Mouse (Mus musculus): ENCODE data around the gene Smg1.

Smg1 gene

DNA sequence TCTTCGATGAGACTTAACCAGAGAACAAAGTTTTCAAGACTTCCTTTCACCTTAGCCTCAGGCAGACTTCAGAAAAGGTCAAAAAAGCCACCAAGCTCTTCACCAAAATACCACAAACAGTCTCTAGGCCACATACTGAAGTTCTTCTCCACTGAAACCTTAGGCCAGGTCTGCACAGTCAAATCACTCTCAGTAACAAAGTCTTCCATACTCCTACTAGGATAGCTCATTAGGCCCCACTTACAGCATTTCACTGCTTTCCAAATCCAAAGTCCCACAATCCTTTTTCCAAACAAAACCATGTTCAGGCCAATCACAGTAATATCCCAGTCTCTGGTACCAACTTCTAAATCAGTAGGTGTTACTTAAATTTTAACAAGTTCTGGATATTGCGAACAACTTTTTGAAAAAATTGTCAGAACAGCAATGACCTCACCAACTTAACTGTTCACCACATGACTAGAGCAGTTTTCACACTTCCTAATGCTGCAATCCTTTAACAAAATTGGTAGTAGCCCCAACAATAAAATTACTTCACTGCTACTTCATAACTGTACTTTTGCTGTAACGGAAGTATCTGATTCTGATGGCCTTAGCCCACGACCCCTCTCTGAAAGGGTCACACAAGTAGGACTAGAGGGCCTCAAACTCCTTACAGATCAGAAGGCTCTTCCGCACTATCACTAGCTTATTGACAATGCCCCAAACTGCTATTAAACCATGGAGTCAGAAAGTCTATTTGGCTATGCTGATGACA lies 129.8 kb downstream of the Smg1 start:
- no peak for DNase-seq (ENCODE audit: extremely low spot score, low read depth, low spot score)

DNA sequence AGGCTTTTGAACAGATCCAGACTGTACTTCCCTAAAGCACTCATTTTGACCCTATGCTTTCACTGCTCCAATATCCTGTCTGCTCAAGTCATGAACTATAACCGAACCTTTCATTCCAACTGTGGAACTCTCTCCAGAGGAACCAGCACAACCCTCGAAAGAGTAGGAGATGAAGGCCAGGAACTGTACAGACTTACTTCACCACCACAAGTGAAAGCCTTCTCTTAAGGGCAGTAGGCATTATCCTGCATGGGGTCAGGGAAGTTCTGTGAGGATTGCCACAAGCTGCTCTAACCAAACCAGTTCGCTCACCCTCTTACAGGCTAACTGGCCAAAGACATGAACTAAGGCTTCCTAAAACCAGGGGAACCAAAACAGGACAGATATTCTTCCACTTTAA lies 132.3 kb downstream of the Smg1 start:
- no peak for DNase-seq (ENCODE audit: extremely low spot score, low read depth, low spot score)

DNA sequence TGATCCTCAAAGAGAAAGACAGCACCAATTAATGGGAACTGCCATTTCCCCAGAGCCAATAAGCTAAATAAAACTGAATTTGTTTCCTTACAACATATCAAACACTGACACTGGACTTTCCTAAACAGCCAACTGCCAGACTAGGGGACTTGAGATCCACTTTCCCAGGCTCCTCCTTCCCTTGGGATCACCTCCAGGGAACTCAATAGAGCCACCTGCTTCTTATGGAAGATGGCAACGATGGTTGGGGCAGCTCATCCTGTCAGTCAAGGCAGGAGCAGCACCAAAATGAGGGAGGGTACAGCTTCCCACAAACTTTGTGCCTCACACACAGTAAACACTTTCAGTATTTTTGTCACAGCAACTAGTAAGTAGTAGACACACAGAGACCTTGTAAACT lies 135.8 kb downstream of the Smg1 start:
- no peak for DNase-seq (ENCODE audit: extremely low spot score, low read depth, low spot score)

DNA sequence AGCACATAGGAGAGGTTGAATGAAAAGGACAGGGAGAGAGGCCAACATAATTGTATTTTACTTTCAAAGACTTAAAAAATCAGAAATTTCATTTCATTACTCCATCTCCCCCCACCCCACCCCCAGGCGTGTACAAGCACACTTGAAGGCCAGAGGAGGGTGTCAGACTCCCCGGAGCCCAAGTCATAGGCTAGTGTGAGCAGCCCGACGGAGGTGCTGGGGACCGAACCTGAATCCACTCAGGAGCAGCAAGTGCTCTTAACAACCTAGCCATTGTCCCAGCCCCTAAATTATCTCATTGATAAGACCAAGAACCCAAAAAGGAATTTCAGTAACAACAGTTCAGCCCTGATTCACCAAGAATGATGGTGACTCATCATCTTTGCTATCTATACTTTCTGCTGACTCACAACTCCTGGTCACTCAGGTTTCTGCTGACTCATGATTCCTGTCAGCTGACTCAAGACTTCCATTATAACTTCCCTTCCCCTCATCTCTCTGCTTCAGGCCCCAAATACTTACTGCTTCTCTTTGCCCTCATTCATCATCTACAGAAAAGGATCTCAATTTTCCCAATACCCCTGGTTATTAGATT lies 138.9 kb downstream of the Smg1 start:
- DNase-seq (ENCODE audit: extremely low spot score, low read depth, low spot score) = no peak

DNA sequence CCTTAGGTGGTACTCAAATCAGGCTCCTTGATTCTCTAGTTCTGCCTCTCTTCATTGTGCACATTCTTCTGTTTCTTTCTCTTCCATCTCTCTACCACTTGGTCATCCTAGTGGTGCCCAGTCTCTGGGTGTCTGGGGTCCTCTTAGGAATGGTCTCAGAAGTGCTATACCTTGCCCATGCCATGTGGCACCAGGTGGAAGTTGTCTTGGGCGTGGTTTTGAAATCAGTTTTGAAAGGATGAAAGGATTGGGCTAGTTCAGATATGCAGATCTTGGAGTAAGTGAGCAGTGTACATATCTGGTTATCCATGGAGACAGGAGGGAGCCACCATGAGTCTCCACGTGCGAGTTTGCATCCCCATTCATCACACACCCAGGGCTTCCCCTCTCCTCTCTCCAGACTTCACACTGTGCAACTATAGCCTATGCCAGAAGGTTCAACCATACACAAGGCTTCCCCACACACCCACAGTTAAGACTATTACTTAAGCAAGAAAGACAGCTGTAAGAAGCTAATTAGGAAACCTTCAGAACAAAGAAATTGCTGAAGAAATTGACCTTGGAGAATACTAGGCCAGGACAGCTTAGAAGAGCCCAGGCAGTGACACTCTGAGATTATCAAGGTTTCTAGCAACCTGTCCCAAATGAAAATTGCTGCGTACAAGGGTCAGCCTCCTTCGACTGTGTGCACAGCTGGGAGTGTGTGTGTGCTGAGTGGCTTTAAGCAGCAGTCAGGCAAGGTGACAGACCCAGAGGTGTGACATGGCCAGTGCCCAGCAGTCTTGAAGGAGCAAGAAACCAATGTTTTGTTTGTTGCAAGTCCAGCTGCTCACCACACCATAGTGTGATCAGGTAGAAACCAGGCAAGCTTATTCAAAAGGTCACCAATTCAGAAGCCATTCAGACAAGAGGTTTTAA lies 139.7 kb downstream of the Smg1 start:
- no peak for DNase-seq (ENCODE audit: extremely low spot score, low read depth, low spot score)

DNA sequence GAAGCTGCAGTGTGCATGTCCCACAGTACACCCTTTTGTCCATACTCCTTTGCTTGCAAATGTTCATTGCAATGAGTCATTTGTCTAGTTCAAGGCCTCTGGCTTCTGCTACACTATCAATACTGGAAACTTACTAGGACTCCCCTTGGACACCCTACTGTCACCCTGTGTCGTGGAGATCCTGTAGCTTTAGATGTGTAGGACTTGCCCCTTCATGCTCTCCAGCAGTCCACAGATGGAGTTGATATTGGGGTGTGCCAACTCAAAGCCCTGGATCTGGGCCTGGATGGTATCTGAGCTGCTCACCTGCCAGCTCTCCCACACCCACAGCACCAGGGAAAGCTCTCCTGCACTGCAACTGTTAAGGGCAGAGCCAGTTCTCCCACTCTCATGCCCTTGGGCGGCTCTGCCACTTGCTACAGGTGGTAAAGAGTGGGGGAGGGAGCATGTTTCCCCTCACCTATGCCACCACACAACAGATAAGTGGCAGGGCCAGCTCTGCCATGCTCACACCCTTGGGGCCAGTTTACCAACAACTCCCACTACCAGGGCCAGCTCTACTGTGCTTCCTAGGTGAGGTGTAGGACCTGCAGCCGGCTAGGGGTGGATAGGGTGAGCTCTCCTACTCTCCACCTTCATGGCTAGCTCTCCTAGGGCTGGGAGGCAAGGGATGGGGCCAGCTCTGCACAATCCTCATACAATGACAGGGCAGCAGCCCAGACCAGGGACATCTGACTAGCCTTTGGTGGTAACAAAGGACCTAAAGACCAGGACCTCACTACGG lies 140.6 kb downstream of the Smg1 start:
- no peak for DNase-seq (ENCODE audit: extremely low spot score, low read depth, low spot score)

DNA sequence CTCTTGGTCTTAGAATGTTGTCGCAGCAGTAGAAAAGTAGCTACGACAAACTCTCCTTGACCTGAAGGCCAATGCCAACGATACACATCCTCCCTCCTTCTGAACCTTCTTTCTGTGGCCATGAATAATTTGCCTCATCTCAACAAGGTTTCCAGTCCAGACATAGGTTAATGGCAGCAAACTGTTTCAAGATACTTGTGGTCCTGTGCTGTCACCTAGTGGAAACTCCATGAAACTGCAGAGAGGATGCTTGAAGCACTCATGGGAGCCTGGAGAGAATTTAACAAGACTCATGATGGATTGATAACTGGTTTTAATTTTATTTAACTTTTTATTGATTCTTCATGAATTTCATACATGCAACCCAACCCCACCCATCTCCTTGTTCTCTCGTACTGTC lies 141.2 kb downstream of the Smg1 start:
- no peak for DNase-seq (ENCODE audit: extremely low spot score, low read depth, low spot score)

DNA sequence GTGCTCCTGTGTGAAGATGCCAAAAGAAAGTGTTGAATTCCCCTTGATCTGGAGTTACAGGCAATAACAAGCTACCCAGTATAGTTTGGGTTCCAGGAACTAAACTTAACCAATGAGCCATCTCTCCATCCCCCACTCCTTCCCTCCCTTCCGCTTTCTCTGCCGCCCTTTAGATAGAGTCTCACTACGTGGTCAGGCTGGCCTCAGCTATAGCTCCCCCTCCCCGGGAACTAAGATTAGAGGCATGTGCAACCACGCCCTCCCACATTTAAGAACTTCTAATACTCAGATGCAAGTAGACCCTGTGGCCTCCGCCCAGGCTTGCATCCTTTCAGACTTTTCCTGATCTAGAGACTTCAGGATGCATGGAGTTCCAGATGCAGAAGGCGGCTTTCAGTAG lies 145.9 kb downstream of the Smg1 start:
- no peak for DNase-seq (ENCODE audit: extremely low spot score, low read depth, low spot score)
